Mouse (Mus musculus) forebrain, embryonic 10.5 days (tissue): Measurements from ENCODE around the gene Gpm6b. TPM values are rescaled to one million over a fixed set of nuclear protein-coding genes. Genes with fewer than 3 reads are reported as not detected.

ENCODE experiments used
- DNase-seq: peaks from one replicate; pipeline ENCODE4 v3.0.0-alpha.2; 2017; ENCODE audit warnings: low spot score; ENCODE audit errors: extremely low spot score
- H3K27ac ChIP-seq: fragments of 300-500 bp; sonication (generic); 2 replicates; pipeline ENCODE4 v1.5.1; 2016; ENCODE audit warnings: mild to moderate bottlenecking
- H3K27me3 ChIP-seq: fragments of 300-500 bp; sonication (generic); 2 replicates; pipeline ENCODE4 v1.6.1; 2016; ENCODE audit warnings: mild to moderate bottlenecking; ENCODE audit not compliant: poor library complexity, severe bottlenecking
- H3K36me3 ChIP-seq: fragments of 300-500 bp; sonication (generic); replicated peaks from 2 replicates; pipeline ENCODE4 v1.6.1; 2016; ENCODE audit warnings: mild to moderate bottlenecking, moderate library complexity
- H3K4me1 ChIP-seq: fragments of 300-500 bp; sonication (generic); 2 replicates; pipeline ENCODE4 v1.6.1; 2016
- H3K4me3 ChIP-seq: fragments of 300-500 bp; sonication (generic); 2 replicates; pipeline ENCODE4 v1.5.1; 2016; ENCODE audit warnings: mild to moderate bottlenecking, moderate library complexity
- H3K9me3 ChIP-seq: fragments of 300-500 bp; sonication (generic); 2 replicates; pipeline ENCODE4 v1.6.1; 2016; ENCODE audit warnings: mild to moderate bottlenecking, moderate library complexity
- WGBS: fragments of 180-500 bp; shearing (Covaris S2); methylation state at CpG from one replicate; pipeline ENCODE4 v1.1.7; 2016; 5-methylcytosine and 5-hydroxymethylcytosine counted together
- polyA plus RNA-seq: library from polyadenylated mRNA; unstranded; fragments of >200 nt; fragmentation: Nextera tagmentation; extraction: Ambion mirVana; gene quantifications from 2 replicates; pipeline ENCODE4 v1.2.1, GENCODE M21; 2016

Gene Gpm6b
- polyA plus RNA-seq, 1 experiment from 2014 or later = 43.5 TPM

- WGBS = 67% methylated on average over 7 of the region's 7 CpGs
- peaks cover 10% of the 10 kb centered on the region; the same call in 1 of the 2 replicates for H3K4me1 ChIP-seq
- no peak overlapping the region for H3K4me3 ChIP-seq
- no peaks in the 10 kb centered on the region for H3K9me3 ChIP-seq
- no peak overlapping the region for H3K27ac ChIP-seq
- no peak for DNase-seq
- peaks cover 93% of the 10 kb centered on the region for H3K27me3 ChIP-seq
- no peaks in the 10 kb centered on the region for H3K36me3 ChIP-seq
Measured at GRCm38 (mm10) chrX:166316552-166317375, 78.1 kb downstream of the Gpm6b start.

GRCm38 (mm10) chrX:166317376-166317679, 78.6 kb downstream of the Gpm6b start:
- Histone ChIP-seq H3K4me3 (no peak overlapping the region), H3K36me3 (no peaks in the 10 kb centered on the region), H3K9me3 (no peaks in the 10 kb centered on the region), H3K4me1 (peaks cover 10% of the 10 kb centered on the region; the same call in 1 of the 2 replicates), H3K27ac (no peak overlapping the region), H3K27me3 (peaks cover 94% of the 10 kb centered on the region)
- no peak for DNase-seq
- 94% methylated on average over 1 of the region's 1 CpGs for WGBS

DNA sequence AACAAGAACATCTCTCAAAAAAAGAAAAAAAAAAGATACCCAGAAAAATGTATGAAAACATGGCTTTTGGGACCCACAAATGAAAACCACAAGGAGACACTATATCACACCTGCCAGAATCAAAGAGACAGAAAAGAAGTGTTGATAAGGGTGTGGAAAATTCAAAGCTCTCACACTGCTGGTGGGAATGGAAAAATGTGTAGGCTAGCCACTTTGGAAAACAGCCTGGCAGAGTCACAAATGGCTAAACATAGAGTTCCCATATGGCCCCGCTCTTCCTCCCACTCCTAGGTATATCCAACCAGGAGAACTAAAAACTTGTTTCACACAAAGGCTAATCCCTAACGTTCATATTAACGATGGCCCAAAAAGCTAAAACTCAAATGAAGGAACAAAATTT, 84.5 kb downstream of the Gpm6b start:
- H3K36me3 ChIP-seq = no peaks in the 10 kb centered on the region
- 85% methylated on average over 3 of the region's 3 CpGs for WGBS
- no peak overlapping the region for H3K4me3 ChIP-seq
- H3K4me1 ChIP-seq = peaks cover 14% of the 10 kb centered on the region
- peaks cover 88% of the 10 kb centered on the region for H3K27me3 ChIP-seq
- no peak for DNase-seq
- H3K27ac ChIP-seq = no peak overlapping the region
- H3K9me3 ChIP-seq = no peaks in the 10 kb centered on the region

DNA sequence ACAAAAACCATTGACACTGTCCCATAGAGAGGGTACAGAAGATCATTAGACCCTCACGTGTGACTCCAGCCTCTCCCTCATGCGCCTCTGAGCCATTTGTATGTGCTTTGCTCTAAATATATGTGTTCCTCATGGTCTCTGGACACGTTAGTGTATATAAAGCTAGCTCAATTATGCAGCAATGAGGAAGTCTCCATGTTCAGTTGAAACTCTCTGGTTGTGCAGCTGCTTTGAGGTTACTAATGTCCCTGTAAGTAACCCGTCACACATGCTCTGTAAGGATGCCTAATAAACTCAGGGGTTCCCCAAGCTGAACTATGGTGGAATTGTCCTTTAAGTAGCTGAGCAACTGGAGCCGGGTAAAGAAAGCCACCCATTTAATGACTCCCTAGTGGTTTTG, 88.9 kb downstream of the Gpm6b start:
- 79% methylated on average over 5 of the region's 5 CpGs for WGBS
- Histone ChIP-seq H3K4me3 (no peak overlapping the region), H3K27me3 (peaks cover 90% of the 10 kb centered on the region), H3K27ac (peak overlapping the region; percentile 88), H3K4me1 (peaks cover 32% of the 10 kb centered on the region), H3K36me3 (no peaks in the 10 kb centered on the region), H3K9me3 (no peaks in the 10 kb centered on the region)
- no peak for DNase-seq

DNA sequence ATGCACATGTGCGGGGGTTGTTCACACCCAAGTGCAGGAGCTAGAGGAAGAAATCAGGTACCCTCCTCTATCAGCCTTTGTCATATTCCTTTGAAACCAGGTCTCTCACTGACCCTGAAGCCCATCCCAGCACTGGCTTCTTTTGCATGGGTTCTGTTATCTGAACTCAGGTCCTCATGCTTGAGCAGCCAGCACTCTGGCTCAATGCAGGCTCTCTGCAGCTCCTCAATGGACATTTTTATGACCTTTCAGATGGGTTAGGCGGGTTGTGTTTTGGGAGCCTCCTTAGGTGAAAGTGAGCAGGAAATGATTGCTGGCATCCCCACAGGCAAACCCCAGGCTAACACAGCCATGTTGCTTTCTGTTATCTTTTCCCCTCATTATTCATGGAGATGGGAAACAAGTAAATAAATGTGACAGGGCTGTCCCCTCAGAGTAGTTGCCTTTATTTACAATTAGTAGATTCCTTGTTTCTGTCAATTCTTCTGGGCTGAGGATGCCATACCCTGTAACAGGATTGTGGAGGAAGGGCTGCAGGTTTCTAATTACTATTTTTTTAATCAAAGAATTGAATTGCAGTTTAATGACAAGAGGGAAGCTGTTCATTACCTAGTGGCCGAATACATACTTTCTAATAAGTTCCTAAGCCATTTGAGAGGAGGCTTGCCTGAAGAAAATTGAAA, 89.6 kb downstream of the Gpm6b start:
- Histone ChIP-seq H3K27me3 (peaks cover 89% of the 10 kb centered on the region), H3K4me1 (peaks cover 32% of the 10 kb centered on the region), H3K36me3 (no peaks in the 10 kb centered on the region), H3K27ac (peak overlapping the region; percentile 88), H3K9me3 (no peaks in the 10 kb centered on the region), H3K4me3 (no peak overlapping the region)
- WGBS = 49% methylated on average over 3 of the region's 3 CpGs
- DNase-seq = no peak

DNA sequence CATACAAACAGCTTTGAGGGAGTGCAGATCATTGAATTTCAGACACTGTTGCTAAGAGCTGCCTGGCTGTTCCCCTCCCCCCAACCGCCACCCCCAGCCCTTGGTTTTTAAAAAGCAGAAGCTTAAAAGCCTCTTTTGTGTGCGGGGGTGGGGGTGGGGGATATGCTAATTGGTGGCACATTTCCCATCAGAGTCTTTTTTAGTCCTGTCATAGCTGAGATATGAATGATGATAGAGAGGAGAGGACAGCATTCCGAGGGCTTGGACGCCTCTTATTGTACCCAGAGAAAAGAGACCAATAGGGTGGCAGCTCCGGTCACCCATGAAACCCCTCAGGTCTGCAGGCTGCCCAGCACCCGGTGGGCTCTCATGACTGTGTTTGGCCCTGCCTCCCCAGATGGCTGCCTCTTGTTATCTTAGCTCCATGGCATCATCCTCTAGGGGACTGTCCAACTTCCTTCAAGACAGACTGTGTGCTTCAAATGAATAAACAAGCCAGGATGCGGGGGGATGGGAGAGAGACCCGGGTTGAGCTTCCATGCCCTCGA, 90.3 kb downstream of the Gpm6b start:
- no peaks in the 10 kb centered on the region for H3K36me3 ChIP-seq
- H3K27me3 ChIP-seq = peaks cover 89% of the 10 kb centered on the region
- DNase-seq = peak; percentile 48
- peaks cover 32% of the 10 kb centered on the region for H3K4me1 ChIP-seq
- peak overlapping the region; percentile 26 for H3K4me3 ChIP-seq
- H3K27ac ChIP-seq = peak overlapping the region; percentile 88
- H3K9me3 ChIP-seq = no peaks in the 10 kb centered on the region
- WGBS = 19% methylated on average over 8 of the region's 9 CpGs

- peaks cover 97% of the 10 kb centered on the region for H3K27me3 ChIP-seq
- WGBS = 90% methylated on average over 6 of the region's 6 CpGs
- no peaks in the 10 kb centered on the region for H3K9me3 ChIP-seq
- no peaks in the 10 kb centered on the region for H3K36me3 ChIP-seq
- DNase-seq = no peak
- 0 out of 2 replicates have a peak, but pooled peaks cover 7% of the 10 kb centered on the region for H3K4me1 ChIP-seq
- no peak overlapping the region for H3K27ac ChIP-seq
- no peak overlapping the region for H3K4me3 ChIP-seq
Measured at GRCm38 (mm10) chrX:166334516-166335136, 95.9 kb downstream of the Gpm6b start.

DNA sequence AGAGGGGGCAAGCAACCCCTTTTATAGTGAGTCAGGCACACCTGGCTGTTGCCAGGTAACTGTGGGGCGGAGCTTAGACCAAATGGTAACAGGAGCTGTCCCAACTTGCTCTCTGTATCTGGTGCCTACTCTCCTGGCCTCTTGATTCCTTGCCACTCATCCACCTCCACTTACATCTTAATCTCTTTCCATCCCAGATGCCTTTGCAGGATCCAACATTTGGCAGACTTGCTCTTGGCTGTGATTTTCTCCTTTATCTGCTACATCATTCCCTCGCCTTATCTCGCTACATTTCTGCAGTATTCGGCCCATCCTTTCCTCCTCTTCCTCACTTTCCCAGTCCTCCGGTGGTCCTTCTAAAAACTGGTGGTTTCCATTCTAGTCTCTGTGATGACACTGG, 99.6 kb downstream of the Gpm6b start:
- no peaks in the 10 kb centered on the region for H3K36me3 ChIP-seq
- peaks cover 95% of the 10 kb centered on the region for H3K27me3 ChIP-seq
- no peak overlapping the region for H3K4me3 ChIP-seq
- H3K27ac ChIP-seq = no peak overlapping the region
- no peaks in the 10 kb centered on the region for H3K9me3 ChIP-seq
- H3K4me1 ChIP-seq = no peaks in the 10 kb centered on the region
- DNase-seq = no peak
- 96% methylated on average over 4 of the region's 5 CpGs for WGBS

GRCm38 (mm10) chrX:166338784-166339520, 100.2 kb downstream of the Gpm6b start:
- Histone ChIP-seq H3K9me3 (no peaks in the 10 kb centered on the region), H3K27ac (no peak overlapping the region), H3K27me3 (peaks cover 90% of the 10 kb centered on the region), H3K4me3 (no peak overlapping the region), H3K36me3 (no peaks in the 10 kb centered on the region), H3K4me1 (no peaks in the 10 kb centered on the region)
- WGBS = 92% methylated on average over 9 of the region's 9 CpGs
- no peak for DNase-seq

GRCm38 (mm10) chrX:166339911-166340310, 101.2 kb downstream of the Gpm6b start:
- no peaks in the 10 kb centered on the region for H3K36me3 ChIP-seq
- H3K9me3 ChIP-seq = no peaks in the 10 kb centered on the region
- H3K4me1 ChIP-seq = no peaks in the 10 kb centered on the region
- no peak overlapping the region for H3K4me3 ChIP-seq
- WGBS = 91% methylated on average over 4 of the region's 4 CpGs
- H3K27me3 ChIP-seq = peaks cover 89% of the 10 kb centered on the region
- no peak for DNase-seq
- H3K27ac ChIP-seq = no peak overlapping the region

DNA sequence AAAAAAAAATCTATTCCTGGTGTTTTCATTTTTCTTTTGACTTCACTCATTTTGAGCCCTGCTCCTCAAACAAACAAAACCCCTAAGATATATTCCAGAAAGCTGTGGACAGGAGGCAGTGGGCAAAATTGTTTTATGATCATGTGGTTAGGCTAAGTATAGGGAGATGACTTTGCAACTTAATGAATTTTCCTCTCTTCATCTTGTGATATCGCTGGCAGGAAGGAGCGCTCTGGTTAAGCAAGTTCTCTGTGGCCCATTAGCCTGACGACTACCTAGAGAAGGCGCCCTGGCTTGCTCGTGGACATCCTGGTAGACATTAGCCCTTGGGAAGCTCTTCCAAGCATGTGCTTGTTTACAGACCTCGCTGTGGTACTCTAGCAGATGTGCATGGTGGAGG, 103.1 kb downstream of the Gpm6b start:
- Histone ChIP-seq H3K4me1 (no peaks in the 10 kb centered on the region), H3K27ac (no peak overlapping the region), H3K4me3 (no peak overlapping the region), H3K9me3 (no peaks in the 10 kb centered on the region), H3K27me3 (peaks cover 80% of the 10 kb centered on the region), H3K36me3 (no peaks in the 10 kb centered on the region)
- WGBS = 88% methylated on average over 6 of the region's 6 CpGs
- DNase-seq = no peak

- peak; percentile 41 for DNase-seq
Measured at GRCm38 (mm10) chrX:166344228-166345015, 105.7 kb downstream of the Gpm6b start.

More at GRCm38 (mm10) chrX:166344228-166345015, 105.7 kb downstream of the Gpm6b start:
- H3K4me1 ChIP-seq = peaks cover 6% of the 10 kb centered on the region; the same call in 1 of the 2 replicates
- no peaks in the 10 kb centered on the region for H3K9me3 ChIP-seq
- peak overlapping the region; percentile 86 for H3K27ac ChIP-seq
- no peaks in the 10 kb centered on the region for H3K36me3 ChIP-seq
- H3K27me3 ChIP-seq = peaks cover 73% of the 10 kb centered on the region
- WGBS = 30% methylated on average over 10 of the region's 10 CpGs
- peak overlapping the region; percentile 48 for H3K4me3 ChIP-seq
